Mouse (Mus musculus) megakaryocyte-erythroid progenitor cell, adult 5-6 weeks (primary cell): ENCODE results near the gene Olfr705. TPM values are rescaled to one million over a fixed set of nuclear protein-coding genes. Genes with fewer than 3 reads are reported as not detected.
"Not testable (repeated sequence)": the region's sequence is repeated elsewhere in the genome, so short reads cannot be mapped to it uniquely, and the experiment has no call there.

Experiments
- ATAC-seq: replicated peaks from 2 replicates; pipeline ENCODE4 v1.8.0; 2016; ENCODE audit warnings: mild to moderate bottlenecking, inconsistent platforms; ENCODE audit not compliant: severe bottlenecking, poor library complexity, low FRiP score, low TSS enrichment
- total RNA-seq, 2 experiments: library from RNA; stranded (forward) in 1 of 2; stranded (reverse) in 1 of 2; fragments of 200-1000, 215-1000 nt in 1 of 2; fragments of >200 nt in 1 of 2; fragmentation: Nextera tagmentation in 1 of 2; gene quantifications; 2 replicates each; pipeline ENCODE4 v1.2.3; 2014 to 2017

Gene Olfr705
- total RNA-seq (2014; fragmentation: Nextera tagmentation) (not detected in 2 replicates), total RNA-seq (2017) (not detected in 2 replicates)

GRCm38 (mm10) chr7:106876791-106877190 lies at the start of gene Olfr705:
Olfr705 (minus strand) TSS chr7:106876891.
- no peak for ATAC-seq

- ATAC-seq = not testable (repeated sequence)
These were observed 44.3 kb upstream of the Olfr705 start for GRCm38 (mm10) chr7:106920961-106921360.

- ATAC-seq = no peak; the same call in 1 of the 2 replicates
These were observed 31.0 kb upstream of the Olfr705 start, which contains the start of gene Olfr1532-ps1 for GRCm38 (mm10) chr7:106907676-106908075. Olfr1532-ps1 (plus strand) TSS chr7:106908001.

- ATAC-seq = not testable (repeated sequence)
These were observed 24.4 kb upstream of the Olfr705 start, which contains the start of gene Olfr707 for GRCm38 (mm10) chr7:106901141-106901540. Olfr707 (minus strand) TSS chr7:106901241.

- ATAC-seq = no peak
These were observed 11.4 kb upstream of the Olfr705 start, which contains the start of gene Olfr706 for GRCm38 (mm10) chr7:106888062-106888461. Olfr706 (minus strand) TSS chr7:106888162.

- no peak for ATAC-seq
These were observed 13.8 kb downstream of the Olfr705 start, which contains the start of gene Olfr704 for GRCm38 (mm10) chr7:106862885-106863284. Olfr704 (plus strand) TSS chr7:106863185.

- ATAC-seq = no peak
These were observed 33.6 kb downstream of the Olfr705 start, which contains the start of gene Olfr703 for GRCm38 (mm10) chr7:106843060-106843459. Olfr703 (plus strand) TSS chr7:106843360.

- ATAC-seq = no peak
These were observed 42.9 kb downstream of the Olfr705 start, which contains the start of gene Olfr702 for GRCm38 (mm10) chr7:106833793-106834192. Olfr702 (minus strand) TSS chr7:106833893.

Other genes starting within 250 kb of the Olfr705 start
- gene Olfr693, start 196.3 kb downstream of the Olfr705 start, total RNA-seq (2014; fragmentation: Nextera tagmentation) = not detected in 2 replicates
- not detected in 2 replicates for gene Olfr693, start 196.3 kb downstream of the Olfr705 start, total RNA-seq (2017)
- gene Olfr694, start 185.1 kb downstream of the Olfr705 start, total RNA-seq (2014; fragmentation: Nextera tagmentation) = not detected in 2 replicates
- not detected in 2 replicates for gene Olfr694, start 185.1 kb downstream of the Olfr705 start, total RNA-seq (2017)
- gene Olfr695, start 160.5 kb downstream of the Olfr705 start, total RNA-seq (2014; fragmentation: Nextera tagmentation) = not detected in 2 replicates
- not detected in 2 replicates for gene Olfr695, start 160.5 kb downstream of the Olfr705 start, total RNA-seq (2017)
- not detected in 2 replicates for gene Olfr697, start 134.4 kb downstream of the Olfr705 start, total RNA-seq (2014; fragmentation: Nextera tagmentation)
- not detected in 2 replicates for gene Olfr697, start 134.4 kb downstream of the Olfr705 start, total RNA-seq (2017)
- gene Olfr698, start 121.5 kb downstream of the Olfr705 start, total RNA-seq (2014; fragmentation: Nextera tagmentation) = not detected in 2 replicates
- gene Olfr698, start 121.5 kb downstream of the Olfr705 start, total RNA-seq (2017) = not detected in 2 replicates
- not detected in 2 replicates for gene Olfr699, start 83.7 kb downstream of the Olfr705 start, total RNA-seq (2014; fragmentation: Nextera tagmentation)
- not detected in 2 replicates for gene Olfr699, start 83.7 kb downstream of the Olfr705 start, total RNA-seq (2017)
- not detected in 2 replicates for gene Olfr700, start 68.1 kb downstream of the Olfr705 start, total RNA-seq (2014; fragmentation: Nextera tagmentation)
- not detected in 2 replicates for gene Olfr700, start 68.1 kb downstream of the Olfr705 start, total RNA-seq (2017)
- not detected in 2 replicates for gene Olfr701, start 62.8 kb downstream of the Olfr705 start, total RNA-seq (2014; fragmentation: Nextera tagmentation)
- gene Olfr701, start 62.8 kb downstream of the Olfr705 start, total RNA-seq (2017) = not detected in 2 replicates
- not detected in 2 replicates for gene Olfr702, start 43.0 kb downstream of the Olfr705 start, total RNA-seq (2014; fragmentation: Nextera tagmentation)
- gene Olfr702, start 43.0 kb downstream of the Olfr705 start, total RNA-seq (2017) = not detected in 2 replicates
- gene Olfr703, start 33.5 kb downstream of the Olfr705 start, total RNA-seq (2014; fragmentation: Nextera tagmentation) = not detected in 2 replicates
- not detected in 2 replicates for gene Olfr703, start 33.5 kb downstream of the Olfr705 start, total RNA-seq (2017)
- gene Olfr704, start 13.7 kb downstream of the Olfr705 start, total RNA-seq (2014; fragmentation: Nextera tagmentation) = not detected in 2 replicates
- gene Olfr704, start 13.7 kb downstream of the Olfr705 start, total RNA-seq (2017) = not detected in 2 replicates
- not detected in 2 replicates for gene Olfr706, start 11.3 kb upstream of the Olfr705 start, total RNA-seq (2014; fragmentation: Nextera tagmentation)
- gene Olfr706, start 11.3 kb upstream of the Olfr705 start, total RNA-seq (2017) = not detected in 2 replicates
- gene Olfr707, start 24.4 kb upstream of the Olfr705 start, total RNA-seq (2014; fragmentation: Nextera tagmentation) = not detected in 2 replicates
- gene Olfr707, start 24.4 kb upstream of the Olfr705 start, total RNA-seq (2017) = not detected in 2 replicates
- gene Olfr1532-ps1, start 31.1 kb upstream of the Olfr705 start, total RNA-seq (2014; fragmentation: Nextera tagmentation) = not detected in 2 replicates
- gene Olfr1532-ps1, start 31.1 kb upstream of the Olfr705 start, total RNA-seq (2017) = not detected in 2 replicates
- gene Olfr709-ps1, start 55.3 kb upstream of the Olfr705 start, total RNA-seq (2014; fragmentation: Nextera tagmentation) = not detected in 2 replicates
- gene Olfr709-ps1, start 55.3 kb upstream of the Olfr705 start, total RNA-seq (2017) = not detected in 2 replicates
- not detected in 2 replicates for gene Olfr710, start 71.4 kb upstream of the Olfr705 start, total RNA-seq (2014; fragmentation: Nextera tagmentation)
- gene Olfr710, start 71.4 kb upstream of the Olfr705 start, total RNA-seq (2017) = not detected in 2 replicates
- not detected in 2 replicates for gene Olfr6, start 87.0 kb upstream of the Olfr705 start, total RNA-seq (2014; fragmentation: Nextera tagmentation)
- gene Olfr6, start 87.0 kb upstream of the Olfr705 start, total RNA-seq (2017) = not detected in 2 replicates
- not detected in 2 replicates for gene Olfr711, start 98.6 kb upstream of the Olfr705 start, total RNA-seq (2014; fragmentation: Nextera tagmentation)
- gene Olfr711, start 98.6 kb upstream of the Olfr705 start, total RNA-seq (2017) = not detected in 2 replicates
- gene Olfr2, start 129.2 kb upstream of the Olfr705 start, total RNA-seq (2014; fragmentation: Nextera tagmentation) = 0.07 TPM in 1 of 2 replicates, not detected in the other
- not detected in 2 replicates for gene Olfr2, start 129.2 kb upstream of the Olfr705 start, total RNA-seq (2017)
- gene Olfr713, start 154.3 kb upstream of the Olfr705 start, total RNA-seq (2014; fragmentation: Nextera tagmentation) = not detected in 2 replicates
- gene Olfr713, start 154.3 kb upstream of the Olfr705 start, total RNA-seq (2017) = not detected in 2 replicates
- gene Olfr714, start 194.1 kb upstream of the Olfr705 start, total RNA-seq (2014; fragmentation: Nextera tagmentation) = not detected in 2 replicates
- gene Olfr714, start 194.1 kb upstream of the Olfr705 start, total RNA-seq (2017) = not detected in 2 replicates
- gene Olfr17, start 216.3 kb upstream of the Olfr705 start, total RNA-seq (2014; fragmentation: Nextera tagmentation) = not detected in 2 replicates
- gene Olfr17, start 216.3 kb upstream of the Olfr705 start, total RNA-seq (2017) = not detected in 2 replicates
- not detected in 2 replicates for gene Olfr715b, start 233.5 kb upstream of the Olfr705 start, total RNA-seq (2014; fragmentation: Nextera tagmentation)
- gene Olfr715b, start 233.5 kb upstream of the Olfr705 start, total RNA-seq (2017) = not detected in 2 replicates